Mouse (Mus musculus) G1E (cell line): ENCODE results near the gene Cxcl1.

Experiments used
- CTCF ChIP-seq: IDR thresholded peaks from 2 replicates; pipeline ENCODE4 v1.5.1; 2012; ENCODE audit warnings: low read depth, low read length, inconsistent platforms, mixed read lengths
- GATA2 ChIP-seq: IDR thresholded peaks from 2 replicates; pipeline ENCODE4 v1.6.1; 2012; ENCODE audit warnings: low read depth, low read length, inconsistent platforms, borderline replicate concordance
- TAL1 ChIP-seq: conservative IDR thresholded peaks from 2 replicates; pipeline ENCODE4 v1.6.1; 2012; ENCODE audit warnings: low read depth, low read length, inconsistent platforms, mixed read lengths

DNA sequence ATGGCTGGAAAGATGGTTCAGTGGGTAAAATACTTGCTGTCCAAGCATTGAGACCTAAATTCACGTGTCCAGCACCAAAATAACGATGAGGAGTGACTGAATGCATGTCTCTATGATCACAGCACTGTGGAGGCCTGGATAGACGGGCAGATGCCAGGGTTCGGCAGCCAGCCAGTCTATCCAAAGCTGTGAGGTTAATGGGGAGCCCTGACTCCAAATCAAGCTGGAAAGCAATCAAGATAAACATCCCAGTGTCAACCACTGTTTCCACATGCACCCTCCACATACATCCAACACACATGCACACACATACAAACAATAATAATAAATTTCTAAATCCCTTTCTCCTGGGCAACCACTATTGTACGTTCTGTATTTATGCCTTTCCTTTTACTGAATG, 2.4 kb upstream of the Cxcl1 start:
- TF ChIP-seq TAL1: no peak
- no peak for TF ChIP-seq CTCF
- TF ChIP-seq GATA2: no peak
